Mouse (Mus musculus) adipocyte (in vitro differentiated cells): ENCODE data around the gene BC048679.

ENCODE experiments used
- DNase-seq: peaks from one replicate; pipeline ENCODE4 v3.0.0-alpha.2; 2016; ENCODE audit warnings: low spot score

Gene BC048679

GRCm38 (mm10) chr7:81476833-81477232, 21.2 kb downstream of the BC048679 start:
- no peak for DNase-seq

DNA sequence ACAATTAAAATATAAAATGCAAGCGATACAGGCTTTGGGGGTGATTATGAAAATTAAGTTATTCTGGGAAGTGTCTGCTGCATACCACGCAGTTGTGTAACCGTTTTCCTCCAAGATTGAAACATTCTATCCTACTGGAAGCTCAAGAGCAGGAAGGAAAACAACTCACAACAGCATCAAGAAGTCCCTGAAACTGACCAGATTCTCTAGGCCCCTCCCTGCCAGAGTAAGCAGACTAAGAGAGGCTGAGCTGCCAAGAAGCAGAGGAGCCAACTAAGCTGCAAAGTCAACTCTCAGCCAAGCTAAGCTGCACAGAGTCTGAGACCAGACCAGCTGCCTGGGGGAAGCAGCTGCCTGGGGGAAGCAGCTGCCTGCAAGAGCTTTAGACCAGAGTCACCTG, 22.9 kb downstream of the BC048679 start:
- DNase-seq: peak; percentile 53

DNA sequence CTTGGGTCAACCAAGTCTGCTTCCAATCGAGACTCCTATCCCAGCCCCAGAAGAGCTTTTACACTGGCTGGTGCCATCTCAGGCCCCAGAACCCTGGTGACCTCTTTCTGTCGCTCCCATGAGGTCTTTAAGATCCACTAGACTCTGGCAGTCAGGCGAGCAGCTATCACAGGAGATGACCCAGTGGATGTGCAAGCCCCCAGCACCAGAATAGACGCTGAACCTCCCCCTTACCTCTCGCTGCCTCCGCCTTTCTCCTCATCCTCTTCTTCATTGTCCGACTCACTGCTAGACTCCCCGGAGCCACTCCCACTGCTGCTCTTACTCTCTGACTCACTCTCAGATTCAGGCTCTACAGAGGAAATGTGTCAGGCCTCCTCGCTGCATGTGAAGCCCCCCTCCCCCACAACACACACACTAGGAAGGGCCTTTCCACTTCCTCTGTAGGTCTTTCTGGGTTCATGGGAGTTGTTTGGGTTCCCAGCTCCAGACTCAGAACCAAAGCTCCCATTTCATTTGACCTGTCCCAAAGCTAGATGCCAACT, 33.1 kb downstream of the BC048679 start:
- DNase-seq: no peak

GRCm38 (mm10) chr7:81464116-81464515, 34.0 kb downstream of the BC048679 start:
- peak; percentile 22 for DNase-seq

GRCm38 (mm10) chr7:81462815-81463214, 35.3 kb downstream of the BC048679 start:
- DNase-seq: no peak

- DNase-seq: peak; percentile 67
Observed at GRCm38 (mm10) chr7:81455155-81455651, 42.9 kb downstream of the BC048679 start, which contains the start of gene Cpeb1. Gene Cpeb1, minus strand, starts transcription at chr7:81455465.

DNA sequence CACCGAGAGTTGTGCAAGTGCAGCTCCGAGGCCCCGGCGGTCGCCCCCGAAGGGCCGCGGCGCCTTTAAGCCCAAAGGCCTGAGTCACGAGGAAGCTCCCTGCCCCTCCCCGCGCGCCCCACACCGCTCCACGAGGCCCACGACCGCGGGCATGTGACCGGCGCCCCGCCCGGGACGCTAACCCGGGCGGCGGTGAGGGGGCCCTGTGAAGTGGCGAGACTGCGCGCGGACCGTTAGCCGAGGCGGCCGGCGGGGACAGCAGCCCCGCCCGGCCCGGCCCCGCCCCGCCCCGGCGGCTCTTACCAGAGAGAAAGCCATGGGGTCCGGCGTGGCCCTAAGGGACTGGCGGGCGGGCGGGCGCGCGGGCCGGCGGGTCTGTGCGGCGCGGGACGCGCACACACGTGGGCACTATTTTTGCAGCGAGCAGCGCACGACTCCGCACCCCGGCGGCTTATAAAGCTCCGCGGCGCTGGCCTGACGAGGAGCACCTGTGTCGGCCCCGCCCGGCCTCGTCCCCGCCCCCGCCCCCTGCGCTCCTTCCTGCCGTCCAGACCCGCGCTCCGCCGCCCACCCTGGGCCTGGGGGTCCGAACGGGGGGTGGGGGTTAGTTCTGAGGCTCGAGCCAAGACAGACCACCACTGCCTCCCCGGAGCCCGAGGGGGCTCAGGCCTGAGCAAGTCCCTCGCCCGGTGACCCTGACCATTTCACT, 43.6 kb downstream of the BC048679 start:
- DNase-seq: no peak

DNA sequence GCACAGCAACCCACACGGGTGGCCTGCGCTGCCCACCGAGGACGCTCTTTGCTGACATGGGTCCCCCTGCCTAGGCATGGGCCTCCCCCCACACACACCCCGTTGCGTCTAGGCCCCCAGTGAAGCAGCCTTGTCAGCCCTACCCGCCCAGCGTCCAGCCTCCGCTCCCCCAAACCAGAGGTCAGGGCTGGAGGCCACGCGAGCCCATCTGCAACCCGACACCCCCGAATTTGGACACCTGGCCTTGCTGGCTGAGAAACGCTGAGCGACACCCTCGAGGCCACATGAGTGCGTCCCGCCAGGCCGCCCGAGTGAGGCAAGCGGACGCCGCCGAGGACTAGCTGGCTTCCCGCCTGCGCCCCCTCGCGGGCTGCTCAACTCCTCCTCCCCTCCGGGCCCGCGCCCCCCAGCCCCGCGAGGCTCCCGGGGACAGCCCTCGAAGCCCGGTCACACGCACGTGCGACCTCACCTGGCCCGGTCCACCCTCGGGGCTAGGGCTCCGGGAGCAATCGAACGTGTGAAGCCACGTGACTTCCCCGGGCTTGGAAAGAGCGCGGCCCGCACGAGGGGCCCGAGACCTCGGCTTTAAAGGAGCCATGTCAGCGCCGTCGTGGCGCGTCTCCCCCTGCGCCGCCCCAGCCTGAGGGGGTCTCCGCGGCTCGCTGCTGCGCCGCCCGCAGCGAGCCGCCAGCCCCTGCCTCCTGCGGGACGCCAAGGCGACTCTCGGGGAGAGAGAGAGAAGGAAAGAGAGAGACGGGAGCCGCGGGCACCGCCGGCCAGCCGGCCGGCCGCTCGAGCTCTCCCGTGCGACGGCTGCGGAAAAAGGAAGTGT, 44.4 kb downstream of the BC048679 start:
- no peak for DNase-seq

GRCm38 (mm10) chr7:81452971-81453441, 45.1 kb downstream of the BC048679 start:
- no peak for DNase-seq
